Mouse (Mus musculus): Measurements from ENCODE around the gene Trpm5. TPM values are rescaled to one million over a fixed set of nuclear protein-coding genes. Genes with fewer than 3 reads are reported as not detected.

Trpm5 gene
- total RNA-seq, 2 experiments from 2014 or later: not detected

DNA sequence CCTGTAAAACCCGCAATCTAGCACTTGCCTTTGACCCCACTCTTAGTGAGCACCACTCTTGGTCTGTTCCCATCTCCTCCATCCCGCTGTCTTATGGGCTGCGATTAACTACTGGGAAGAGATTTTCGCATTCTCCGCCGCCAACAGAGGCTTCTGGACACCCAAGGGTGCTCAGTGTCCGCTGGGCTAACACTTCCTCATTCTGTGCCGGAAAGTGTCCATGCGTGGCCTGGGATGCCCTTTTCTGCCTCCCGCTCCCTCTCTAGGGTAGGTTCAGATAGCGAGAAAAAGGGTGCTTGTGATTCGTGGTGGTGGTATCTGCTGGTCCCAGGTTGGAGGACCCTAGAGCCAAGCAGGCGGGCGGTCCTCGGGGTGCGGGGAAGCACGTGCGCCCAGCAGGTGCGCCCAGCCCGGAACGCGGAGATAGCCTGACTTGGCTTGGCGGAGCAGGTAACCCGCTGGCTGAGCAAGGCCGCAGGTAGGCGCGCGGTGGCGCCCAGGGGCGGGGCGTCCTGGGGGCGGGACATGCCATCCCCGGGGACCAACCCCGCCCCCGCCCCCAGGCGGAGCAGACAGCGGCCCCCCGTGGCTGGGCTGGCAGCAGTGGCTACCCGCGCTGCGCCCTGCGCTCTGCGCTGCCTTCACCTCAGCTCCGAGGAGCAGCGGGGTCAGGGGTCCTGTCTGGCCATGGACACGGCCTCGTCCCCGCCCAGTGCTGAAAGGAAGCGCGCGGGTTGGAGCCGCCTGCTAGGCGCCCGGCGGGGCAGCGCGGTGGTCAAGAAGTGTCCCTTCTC, 12.4 kb upstream of the Trpm5 start:
- peak; percentile 27; the same call in 1 of the 2 replicates for ATAC-seq (replicated peaks; ENCODE audit: poor library complexity)

DNA sequence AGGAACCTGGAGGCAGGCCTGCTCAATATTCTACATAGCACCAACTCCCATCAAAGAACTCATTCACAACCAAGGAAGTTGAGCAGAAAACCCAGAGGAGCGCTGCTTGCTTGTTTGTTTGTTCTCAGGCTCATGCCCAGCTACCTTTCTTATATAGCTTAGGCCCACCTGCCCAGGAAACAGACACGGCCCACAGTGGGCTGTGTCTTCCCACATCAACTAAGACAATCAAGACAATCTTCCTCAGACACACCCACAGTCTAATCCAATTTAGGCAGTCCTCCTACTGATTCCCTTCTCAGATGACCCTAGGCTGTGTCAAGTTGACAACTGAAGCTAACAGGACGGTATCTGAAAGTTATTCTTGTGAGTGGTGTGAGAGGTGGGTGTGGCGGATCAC, 11.6 kb upstream of the Trpm5 start, which contains the start of gene Kcnq1:
Kcnq1 (plus strand) TSS at position 301 of the 400 bp plus-strand sequence.
- no peak for ATAC-seq (replicated peaks; ENCODE audit: poor library complexity)

DNA sequence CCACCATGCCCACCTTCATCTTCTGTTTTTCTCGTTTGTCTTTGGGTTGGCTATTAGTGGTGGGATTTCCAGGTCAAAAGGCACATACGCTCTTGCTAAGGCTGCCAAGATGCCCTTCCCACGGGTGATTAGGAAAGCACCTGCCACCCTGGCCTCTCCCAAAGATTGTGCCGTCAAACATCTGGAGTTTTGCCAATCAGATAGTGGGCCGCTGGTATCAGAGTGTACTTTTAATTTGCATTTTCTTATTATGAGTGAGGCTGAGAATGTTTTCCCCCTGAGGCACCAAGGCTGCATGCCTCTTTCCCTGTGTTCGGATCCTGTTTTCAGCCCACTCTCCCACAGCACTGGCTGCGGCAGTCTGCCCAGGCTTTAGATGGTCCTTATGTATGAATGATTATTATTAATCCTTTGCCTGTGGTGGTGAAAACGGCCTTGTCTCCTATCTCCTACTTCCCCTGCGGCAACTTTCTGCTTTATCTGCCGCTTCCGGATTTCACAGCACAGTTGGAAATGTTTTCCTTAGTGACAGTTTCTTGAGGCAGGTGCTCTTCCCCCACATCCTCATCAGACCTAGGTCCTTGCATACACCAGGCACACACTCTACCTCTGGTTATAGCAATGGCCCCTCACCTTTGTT, 10.9 kb upstream of the Trpm5 start:
- no peak for ATAC-seq (replicated peaks; ENCODE audit: poor library complexity)

DNA sequence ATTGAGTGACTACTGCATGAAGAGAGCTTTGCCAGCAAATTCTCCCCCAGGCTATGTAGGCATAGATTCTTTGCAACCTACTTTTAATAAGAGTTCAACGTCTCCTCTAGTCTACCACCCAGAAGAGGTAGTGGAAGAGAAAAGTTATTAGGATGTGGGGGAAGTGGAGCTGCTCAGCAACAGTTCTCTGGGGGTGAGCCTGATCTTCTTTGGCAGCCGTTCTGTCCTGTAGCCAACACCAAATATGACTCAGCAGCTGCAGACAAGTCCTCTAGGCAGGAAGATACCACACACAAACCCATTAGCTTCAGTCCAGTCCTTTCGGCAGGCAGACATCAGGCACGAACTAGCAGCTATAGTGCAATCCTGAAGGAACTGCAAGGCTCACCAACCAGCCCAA, 6.3 kb upstream of the Trpm5 start:
- peak; percentile 29; the same call in 1 of the 2 replicates for ATAC-seq (replicated peaks; ENCODE audit: poor library complexity)

DNA sequence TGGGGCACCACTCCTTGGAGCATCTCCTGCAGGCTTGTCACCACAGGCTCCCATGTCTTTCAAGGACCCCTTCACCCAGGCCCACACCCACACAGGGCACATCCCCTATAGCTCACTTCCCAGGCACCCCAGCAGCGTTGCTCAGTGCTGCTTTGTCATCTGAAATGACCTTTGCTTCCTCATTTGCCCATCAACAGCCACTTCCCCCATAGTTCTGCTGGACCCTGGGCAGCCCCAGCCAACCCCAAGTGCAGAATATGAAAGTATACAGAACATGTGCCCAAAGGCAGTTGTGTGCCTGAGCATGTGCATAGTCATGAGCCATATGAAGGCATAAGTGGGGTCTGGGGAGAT, 1.1 kb upstream of the Trpm5 start:
- ATAC-seq (replicated peaks; ENCODE audit: poor library complexity): peak; percentile 67

DNA sequence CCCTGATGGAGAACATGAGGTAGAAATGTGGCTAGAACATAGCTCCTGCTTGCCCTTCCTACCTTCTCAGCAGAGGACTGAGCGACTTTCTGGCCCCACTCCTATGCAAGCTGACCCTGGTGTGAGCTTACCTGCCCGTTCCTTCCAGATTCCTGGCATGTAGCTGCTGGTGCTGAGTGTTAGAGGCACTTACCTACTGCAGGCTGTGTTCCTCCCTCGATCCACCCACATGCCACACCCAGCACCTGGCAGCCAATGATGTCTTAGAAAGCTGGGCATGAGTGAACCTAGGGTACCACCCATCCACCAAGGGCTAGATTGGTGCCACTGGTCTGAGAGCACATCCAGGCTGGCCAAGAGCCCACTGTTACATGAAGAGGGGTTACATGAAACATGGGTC, 595 bp downstream of the Trpm5 start:
- no peak for ATAC-seq (replicated peaks; ENCODE audit: poor library complexity)

DNA sequence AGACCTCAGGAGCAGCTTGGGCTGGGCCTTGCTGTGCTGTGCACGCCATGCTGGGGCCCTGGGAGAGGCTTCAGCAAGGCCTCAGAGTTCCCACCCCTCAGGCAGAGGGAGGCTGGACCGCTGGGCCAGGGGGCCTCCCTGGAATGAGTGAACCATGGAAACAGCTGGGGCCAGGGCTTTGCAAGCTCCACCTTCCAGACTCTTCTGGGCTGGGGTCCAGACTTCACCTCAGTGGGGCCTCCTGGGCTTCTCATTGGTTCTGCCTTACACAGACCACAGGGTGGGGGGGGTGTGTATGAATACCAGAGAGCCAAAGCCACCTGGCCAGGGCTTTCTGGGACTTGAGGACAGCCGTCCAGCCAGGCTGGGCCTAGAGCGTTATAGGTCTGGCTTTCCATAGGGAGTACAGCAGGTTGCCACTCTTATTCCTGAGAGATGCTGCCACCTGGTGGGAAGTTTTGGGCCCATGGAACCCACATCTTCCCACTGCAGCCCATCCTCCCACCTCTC, 7.3 kb downstream of the Trpm5 start:
- 0 out of 2 replicates have a peak, but pooled peaks have one; percentile 27 for ATAC-seq (replicated peaks; ENCODE audit: poor library complexity)

DNA sequence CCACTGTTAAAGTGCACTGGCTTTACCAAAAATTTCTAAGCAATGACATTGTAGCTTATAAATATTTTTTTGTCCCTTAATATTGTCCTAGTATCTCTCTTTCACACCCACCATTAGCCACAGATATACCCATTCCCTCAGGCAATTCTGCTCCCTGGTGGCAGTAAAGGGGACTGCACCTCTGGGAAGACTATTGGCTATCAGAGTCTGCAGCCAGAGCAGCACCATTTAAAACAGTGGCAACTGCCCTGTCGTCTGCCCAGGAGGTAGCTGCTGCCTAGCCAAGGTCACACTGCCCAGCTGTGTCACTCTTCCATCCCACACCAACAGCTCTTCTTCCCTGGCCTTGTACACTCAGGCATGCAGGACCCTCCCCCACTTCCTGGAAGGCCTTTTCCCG, 8.1 kb downstream of the Trpm5 start:
- ATAC-seq (replicated peaks; ENCODE audit: poor library complexity): peak; percentile 89

DNA sequence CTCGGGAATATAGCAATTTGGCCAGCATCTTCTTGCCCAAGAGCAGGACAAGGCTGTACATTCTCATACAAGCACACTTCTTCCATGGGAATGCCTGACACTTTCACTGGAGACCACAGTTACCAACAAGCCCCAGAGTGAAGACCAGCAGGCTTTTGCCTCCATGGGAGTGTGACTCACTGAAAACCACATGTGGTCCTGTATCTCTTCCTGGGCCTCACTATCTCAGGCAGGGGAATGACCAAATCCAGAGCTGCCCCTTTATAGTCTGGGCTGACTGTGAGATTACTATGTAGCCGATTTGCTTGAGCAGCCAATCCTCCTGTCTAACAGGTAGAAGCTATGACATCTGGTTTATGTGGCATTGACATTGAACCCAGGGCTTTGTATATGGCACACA, 10.7 kb downstream of the Trpm5 start:
- ATAC-seq (replicated peaks; ENCODE audit: poor library complexity): no peak

DNA sequence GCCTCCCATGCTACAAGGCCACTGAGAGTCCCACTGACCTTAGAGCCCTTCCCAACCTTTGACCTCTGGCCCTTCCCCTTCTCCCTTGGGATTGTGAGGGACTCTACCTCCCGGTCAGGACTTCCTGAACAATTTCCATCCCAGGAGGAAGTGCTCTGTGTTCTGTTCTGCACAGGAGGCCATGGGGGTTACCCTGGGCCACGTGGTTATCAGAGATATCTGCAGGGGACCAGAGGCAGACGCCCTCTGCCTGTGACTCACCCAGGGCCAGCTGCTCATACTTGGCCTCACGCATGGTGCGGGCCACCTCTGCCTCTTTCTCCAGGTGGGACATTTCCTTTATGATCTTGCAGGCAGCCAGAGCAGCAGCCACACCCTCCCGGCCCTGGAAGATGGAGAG, 12.4 kb downstream of the Trpm5 start:
- ATAC-seq (replicated peaks; ENCODE audit: poor library complexity): peak; percentile 54

DNA sequence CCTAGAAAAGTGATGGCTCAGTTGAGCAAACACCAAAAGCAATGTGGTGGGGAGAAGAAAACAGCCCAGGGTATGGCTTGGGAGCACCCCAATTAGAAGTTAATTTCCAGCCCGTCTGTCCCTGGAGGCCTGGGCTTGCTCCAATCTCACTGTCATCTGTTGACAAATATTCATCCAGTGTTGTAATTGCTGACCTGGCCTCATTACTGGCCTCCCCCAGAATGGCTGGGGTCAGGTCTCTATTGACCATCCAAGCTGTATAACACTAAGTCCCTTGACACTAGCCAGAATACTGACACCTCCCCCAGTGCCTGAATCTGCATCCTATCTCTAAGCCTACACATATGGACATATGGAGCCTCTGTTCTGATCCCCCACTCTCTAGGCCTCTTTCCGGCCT, 17.1 kb downstream of the Trpm5 start:
- ATAC-seq (replicated peaks; ENCODE audit: poor library complexity): no peak

DNA sequence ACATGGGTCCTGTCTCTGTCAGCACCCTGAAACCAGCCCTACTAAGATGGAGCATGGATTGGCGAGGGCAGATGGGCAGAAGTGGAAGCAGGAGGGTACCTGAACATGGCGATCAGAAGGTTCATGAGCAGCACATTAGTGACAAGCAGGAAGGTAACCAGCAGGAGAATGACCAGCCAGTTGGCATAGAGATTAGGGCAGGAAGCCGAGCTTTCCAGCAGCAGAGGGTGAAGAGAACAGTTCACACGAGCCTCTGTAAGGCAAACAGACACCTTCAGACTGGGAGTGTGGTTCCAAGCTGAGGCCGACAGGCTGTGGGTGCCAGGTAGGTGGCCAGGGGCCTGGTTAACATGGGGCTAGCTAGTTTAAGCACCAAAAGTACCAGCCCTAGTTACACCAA, 19.0 kb downstream of the Trpm5 start:
- ATAC-seq (replicated peaks; ENCODE audit: poor library complexity): no peak

DNA sequence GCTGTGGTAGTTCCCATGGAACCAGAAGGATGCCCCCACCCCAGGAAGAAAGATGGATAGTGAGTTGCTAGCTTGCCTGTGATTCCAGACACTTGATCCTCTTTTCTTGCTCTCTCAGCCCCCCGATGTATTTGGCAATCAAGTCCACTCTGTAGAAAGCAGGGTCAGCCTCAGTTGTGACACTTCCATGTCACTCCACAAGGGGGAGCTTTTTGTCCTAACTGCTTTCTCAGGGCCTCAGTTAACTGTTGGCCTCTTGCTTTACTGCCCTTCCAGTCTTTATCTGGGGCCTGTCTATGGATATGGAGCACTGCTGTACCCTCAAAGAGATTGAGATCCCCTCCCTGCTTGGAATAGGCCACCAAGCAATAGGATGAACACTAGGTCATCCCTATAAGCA, 21.4 kb downstream of the Trpm5 start:
- ATAC-seq (replicated peaks; ENCODE audit: poor library complexity): peak; percentile 26

DNA sequence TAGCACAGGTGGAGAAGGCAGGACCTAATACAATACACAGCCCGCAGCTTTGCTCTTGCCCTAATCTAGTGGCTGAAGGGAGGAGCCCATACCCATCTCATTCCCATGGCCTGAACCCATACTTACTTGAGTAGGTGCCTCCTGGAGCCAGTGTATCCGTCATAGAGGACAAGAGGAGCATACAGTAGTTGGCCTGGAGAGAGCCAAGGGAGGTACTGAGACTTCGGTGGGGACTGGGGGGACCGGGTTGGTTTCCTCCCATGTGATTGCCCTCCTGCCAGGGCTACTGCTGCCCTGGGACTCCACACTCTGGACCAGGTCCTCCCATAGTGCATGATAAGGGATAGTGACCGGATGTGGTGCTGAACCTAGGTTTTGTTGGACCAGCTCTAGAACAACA, 21.8 kb downstream of the Trpm5 start:
- ATAC-seq (replicated peaks; ENCODE audit: poor library complexity): no peak

DNA sequence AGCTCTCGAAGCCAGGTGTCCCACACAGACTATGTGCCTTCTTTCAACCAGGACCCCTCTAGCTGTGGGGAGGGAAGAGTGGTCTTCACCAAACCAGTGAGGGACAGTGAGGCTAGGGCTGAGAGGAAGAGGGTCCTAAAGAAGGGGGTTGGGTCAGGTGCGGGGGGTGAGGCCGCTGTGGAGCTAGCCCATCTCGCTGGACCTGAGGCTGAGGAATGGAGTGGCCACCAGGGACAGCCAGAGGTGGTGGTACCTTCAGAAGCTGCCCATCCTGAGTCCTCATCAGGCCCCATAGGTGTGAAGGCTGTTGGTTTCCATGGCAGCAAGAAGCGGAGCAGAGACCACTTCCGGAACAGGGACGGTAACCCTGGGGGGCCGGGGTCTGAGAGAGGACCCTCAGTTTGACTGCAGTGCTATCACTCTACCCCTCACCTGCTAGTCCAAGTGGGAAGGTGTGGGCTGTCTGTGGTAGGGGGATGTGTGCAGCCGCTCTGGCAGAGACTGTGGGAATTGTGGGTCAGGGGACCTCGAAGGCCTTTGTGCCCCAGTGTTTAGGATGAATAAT, 23.9 kb downstream of the Trpm5 start:
- no peak for ATAC-seq (replicated peaks; ENCODE audit: poor library complexity)

DNA sequence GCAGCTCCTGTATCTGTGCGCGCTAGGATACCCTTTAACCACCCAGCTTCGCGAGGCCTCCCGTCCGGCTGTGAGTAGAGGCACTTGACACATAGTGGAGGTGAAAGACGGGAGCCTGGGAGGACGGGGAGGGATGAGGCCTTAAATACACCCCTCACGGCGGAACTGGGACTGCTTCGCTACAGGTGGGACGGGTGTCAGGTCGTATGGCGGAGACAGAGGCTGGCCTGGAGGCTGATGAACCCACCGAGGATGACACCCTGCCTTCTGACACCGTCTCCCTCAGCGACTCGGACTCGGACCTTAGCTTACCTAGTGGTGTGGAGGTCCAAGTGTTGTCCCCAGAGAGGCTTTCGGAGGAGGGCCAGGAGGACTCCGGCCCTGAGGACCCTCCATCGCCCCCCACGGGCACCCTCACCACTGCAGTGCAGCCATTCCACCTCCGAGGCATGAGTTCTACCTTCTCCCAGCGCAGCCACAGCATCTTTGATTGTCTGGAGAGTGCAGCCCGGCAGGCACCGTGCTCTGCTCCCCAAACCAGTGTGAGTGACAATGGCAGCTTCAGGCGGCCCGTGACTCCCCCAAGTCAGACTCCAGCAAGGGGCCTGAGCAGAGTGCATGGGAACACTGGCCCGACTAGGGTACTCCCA, 24.6 kb downstream of the Trpm5 start:
- no peak; the same call in 1 of the 2 replicates for ATAC-seq (replicated peaks; ENCODE audit: poor library complexity)

DNA sequence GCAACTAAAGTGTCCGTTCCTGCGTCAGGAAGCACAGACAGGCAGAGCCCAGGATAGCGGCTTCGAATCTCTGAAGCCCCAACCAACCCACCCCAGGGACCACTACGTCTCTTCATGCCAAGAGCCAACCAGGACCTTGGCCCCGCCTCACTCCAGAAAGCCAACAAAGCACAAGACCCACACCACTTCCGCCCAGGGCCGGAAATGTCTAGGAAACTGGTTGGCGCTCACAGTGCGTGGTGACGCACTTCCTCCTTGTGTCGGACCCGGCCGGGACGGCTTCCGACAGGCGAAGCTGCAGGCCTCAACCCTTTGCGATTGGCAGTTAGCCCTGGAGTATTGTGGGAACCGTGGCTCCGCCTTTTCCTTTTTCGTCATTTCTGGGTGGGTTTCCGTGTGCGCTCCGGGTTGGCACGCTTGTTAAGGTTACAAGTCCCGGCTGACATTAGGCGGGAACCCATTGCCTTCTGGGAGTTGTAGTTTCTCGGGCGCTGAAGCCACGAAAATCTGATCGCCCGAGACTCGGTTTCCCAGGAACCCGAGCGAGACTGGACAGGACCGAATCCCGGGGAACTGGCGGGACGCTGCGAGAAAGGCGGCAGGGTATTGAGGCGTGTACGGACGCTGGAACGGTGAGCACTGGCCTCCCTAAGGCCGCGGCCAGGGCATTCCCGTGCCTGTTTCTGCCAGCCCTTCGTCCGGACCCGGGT, 25.4 kb downstream of the Trpm5 start, which contains the start of gene Tssc4:
Tssc4 (plus strand) TSS at position 368 of the 710 bp plus-strand sequence.
- ATAC-seq (replicated peaks; ENCODE audit: poor library complexity): peak; percentile 82

DNA sequence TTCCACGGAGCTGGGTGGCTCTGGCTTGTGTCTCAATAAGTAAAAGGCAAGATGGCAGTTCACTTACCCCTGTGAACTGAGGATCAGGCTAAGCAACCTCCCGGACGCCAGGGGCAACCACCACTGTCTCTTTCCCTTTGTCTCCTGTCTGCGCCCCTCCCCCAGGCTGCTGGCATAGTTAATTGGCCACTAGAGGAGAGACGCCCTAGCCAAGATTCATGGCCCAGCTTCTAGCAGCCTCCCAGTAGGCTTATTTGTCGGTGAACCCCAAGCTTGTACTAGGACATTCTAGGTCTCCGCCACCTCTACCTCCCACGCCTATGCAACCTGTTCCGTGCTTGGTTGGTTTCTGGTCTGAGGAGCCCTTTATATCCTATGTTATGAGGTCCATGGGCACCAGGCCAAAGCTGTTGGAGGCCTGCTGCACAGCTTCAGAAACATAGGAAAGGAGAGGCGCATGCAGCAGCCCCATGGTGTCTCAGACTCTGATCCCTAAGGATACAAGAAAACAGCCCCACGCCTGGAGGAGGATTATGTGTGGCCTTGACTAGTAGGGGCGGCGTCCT, 26.0 kb downstream of the Trpm5 start:
- no peak for ATAC-seq (replicated peaks; ENCODE audit: poor library complexity)

DNA sequence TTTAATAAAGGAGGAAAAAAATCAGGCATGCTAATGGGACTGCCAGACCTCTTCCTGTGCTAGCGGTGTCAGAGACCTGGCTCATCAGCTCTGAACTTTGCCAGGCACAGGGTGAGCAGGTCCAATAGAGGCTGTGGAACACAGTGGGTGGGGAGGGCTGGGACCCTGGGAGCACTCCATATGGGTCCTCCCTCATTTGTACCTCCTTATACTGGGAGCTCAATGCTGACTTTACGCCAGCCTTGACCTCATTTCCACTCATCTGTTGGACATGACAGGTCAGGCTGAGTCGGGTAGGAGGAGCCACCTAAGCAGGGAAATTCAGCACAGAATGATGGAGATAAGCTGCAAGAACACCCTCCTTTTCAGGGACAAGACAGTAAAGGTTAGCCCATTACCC, 26.5 kb downstream of the Trpm5 start:
- no peak for ATAC-seq (replicated peaks; ENCODE audit: poor library complexity)

DNA sequence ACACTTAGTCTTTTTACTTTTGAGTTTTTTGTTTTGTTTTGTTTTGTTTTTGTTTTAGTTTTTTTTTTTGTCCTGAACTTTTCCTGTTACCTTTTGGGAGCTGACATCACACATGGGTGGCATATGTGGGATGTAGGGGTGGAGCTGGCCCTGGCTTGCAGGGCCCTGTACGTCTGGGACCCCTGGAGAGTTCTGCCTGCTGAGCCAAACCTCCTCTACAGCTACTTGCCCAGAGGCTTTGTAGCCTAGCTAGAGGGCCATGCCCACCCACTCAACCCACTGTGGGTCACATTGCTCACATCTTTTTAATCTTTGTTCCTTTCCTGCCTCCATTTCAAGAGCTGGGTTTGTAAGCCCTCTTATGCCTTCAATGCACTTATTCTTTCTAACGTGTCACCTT, 27.0 kb downstream of the Trpm5 start:
- no peak for ATAC-seq (replicated peaks; ENCODE audit: poor library complexity)
